Mouse (Mus musculus): ENCODE measurements around the gene Vsir.

DNA sequence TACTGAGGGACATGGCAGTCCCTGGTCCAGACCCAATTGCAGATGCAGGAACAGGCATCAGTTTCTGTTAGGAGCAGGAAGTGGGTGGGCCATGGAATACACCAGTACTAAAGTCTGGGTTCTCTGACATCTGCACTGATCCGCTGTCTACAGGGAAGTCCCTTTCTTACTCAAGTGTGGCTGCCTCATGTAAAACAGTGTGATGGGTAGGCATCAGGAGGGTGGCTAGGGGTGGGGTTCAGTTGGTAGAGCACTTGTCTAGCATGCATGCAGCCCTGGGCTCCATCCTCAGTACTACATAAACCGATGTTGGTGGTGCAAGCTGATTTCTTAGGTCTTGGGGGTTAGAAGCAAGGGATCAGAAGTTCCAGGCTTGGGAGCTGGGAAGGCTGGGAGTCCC lies 67.1 kb downstream of the Vsir start:
- TF ChIP-seq CTCF (IDR thresholded peaks at IDR 0.05) (no peak), EP300 (IDR thresholded peaks at IDR 0.05; ENCODE audit: insufficient read depth, low read depth, low read length) (no peak)
